Mouse (Mus musculus) WW6 (cell line): ENCODE results near the gene Prkn.

Experiments
- DNase-seq: peaks from one replicate; pipeline ENCODE4 v3.0.0-alpha.2; 2013; ENCODE audit warnings: low read depth, low spot score

Prkn gene

DNA sequence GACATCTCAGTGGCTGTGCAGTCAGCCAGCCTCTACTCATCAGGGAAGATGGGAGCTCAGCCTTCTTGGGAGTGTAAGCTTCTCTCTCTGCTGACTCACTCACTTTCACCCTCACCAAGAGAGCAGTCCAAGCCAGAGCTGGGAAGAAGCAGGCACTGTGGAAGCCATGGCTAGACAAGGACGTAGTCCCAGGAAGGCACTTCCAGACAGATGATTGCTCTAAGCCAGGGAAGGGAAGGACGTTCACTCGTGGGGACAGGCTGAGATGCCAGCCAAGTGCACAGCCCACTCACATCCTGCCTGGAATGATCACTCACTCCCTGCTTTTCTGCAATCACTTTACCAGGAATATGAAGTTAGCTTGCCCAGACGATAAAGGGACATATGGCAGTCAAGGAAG, 430.0 kb downstream of the Prkn start:
- DNase-seq = no peak

- DNase-seq = no peak
Observed at GRCm38 (mm10) chr17:11271876-11272275, 431.7 kb downstream of the Prkn start.

- no peak for DNase-seq
Observed at GRCm38 (mm10) chr17:11284246-11284645, 444.1 kb downstream of the Prkn start.

DNA sequence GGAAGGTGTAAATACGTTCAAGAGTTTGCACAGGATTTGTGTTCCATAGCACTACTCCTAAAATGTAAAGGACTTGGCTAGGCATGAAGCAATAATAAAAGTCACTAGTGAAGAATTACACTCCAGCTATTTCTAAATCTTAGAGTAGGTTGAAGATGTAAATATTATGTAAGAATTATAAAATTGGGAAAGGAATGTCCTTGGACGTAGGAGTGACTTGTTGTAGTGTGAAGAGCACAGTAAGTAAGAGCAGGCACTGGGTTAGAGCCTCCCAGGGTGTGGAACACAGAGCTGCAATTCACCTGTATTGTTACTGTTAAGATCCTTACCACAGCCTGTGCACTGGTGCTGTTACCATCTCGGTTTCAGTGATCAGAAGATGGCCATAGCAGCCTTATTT, 450.0 kb downstream of the Prkn start:
- no peak for DNase-seq

DNA sequence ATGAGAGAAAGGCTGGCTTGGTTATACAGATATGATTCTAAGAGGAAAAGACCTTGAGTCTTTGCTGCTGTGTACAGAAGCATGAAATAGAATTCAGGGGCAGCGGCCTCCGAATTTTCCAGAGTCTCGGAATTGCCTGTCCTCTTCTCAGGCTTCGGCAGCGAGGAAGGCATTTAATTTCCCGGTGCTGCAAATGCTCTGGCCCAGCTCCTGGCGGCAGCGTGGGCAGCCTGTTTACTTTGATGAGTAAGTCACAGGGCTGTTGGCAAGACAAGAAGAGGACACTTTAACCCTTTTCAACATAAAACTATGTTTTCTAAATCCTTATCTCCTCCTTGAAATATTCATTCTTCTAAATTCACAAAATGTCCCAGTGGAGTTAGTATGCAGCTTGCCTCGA, 462.9 kb downstream of the Prkn start:
- DNase-seq = no peak

DNA sequence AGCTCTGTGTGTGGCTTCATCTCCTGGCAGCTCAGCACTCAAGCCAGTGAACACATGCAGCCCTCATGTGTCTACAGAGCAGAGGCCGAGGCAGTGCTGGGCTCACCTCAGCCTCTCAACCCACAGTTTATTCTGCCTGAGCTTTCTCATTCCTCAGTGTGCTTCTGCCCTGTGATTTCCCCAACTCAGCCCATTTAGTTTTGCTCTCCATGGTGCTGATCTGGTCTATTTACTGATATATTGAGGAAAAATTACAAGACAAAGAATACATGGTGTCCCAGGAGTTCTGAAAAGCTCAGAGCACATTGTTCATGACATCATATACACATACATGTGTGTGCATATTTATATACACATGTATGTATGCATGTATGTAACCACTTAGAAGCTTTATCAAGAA, 469.7 kb downstream of the Prkn start:
- no peak for DNase-seq

DNA sequence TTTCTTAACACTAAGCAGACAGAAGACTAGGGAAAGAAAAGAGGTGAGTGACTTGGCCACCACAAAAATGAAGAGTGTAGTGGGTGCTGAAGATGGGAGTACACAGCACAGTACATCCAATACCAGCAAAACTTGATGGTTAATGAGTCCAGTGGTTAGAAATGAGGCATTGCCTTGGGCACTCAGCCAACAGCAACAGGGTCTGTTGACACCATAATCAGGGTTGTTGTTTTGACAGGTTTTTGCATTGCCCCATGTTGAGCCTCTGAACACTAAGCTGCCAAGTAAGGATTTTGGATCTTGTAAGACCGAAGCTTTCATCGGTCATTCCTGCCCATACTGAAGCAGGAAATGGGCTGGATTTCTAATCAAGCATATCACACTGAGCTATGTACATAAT, 474.0 kb downstream of the Prkn start:
- DNase-seq = no peak

DNA sequence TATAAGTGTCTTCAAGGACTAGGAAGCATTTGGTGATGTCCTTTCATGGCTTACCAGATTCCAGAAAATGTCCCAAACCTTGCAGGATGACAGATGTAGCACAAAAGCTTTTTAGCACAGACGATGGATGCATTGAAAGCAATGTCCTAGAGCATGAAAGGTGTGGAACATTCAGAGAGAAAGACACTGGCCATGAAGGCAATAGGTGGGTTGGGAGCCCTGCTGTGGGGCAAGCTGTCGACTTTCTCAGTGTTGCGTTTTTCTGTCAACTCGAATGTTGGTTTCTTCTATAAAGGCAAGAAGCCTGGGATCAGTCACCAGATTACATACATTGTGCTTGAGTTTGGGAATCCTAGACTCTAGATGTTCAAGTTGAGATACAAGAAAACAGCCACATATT, 475.5 kb downstream of the Prkn start:
- no peak for DNase-seq

DNA sequence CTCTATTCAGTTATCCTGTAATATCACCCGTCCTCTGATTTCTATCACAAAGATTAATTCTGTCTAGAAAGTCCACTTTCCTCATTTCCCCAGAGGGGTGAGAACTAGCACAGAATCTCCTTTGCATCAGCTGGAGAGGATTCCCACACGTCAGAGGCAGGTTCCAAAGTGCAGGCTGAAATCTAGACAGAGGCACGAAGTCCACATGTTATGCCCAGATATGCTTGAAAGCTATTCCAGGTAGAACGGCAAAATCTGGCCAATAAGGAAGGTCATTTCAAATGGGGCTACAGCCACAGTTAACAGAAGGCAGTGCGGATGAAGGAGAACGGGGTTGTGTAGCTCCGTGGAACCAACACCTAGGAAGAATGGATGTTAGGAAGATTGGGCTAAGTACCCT, 478.8 kb downstream of the Prkn start:
- DNase-seq = no peak

DNA sequence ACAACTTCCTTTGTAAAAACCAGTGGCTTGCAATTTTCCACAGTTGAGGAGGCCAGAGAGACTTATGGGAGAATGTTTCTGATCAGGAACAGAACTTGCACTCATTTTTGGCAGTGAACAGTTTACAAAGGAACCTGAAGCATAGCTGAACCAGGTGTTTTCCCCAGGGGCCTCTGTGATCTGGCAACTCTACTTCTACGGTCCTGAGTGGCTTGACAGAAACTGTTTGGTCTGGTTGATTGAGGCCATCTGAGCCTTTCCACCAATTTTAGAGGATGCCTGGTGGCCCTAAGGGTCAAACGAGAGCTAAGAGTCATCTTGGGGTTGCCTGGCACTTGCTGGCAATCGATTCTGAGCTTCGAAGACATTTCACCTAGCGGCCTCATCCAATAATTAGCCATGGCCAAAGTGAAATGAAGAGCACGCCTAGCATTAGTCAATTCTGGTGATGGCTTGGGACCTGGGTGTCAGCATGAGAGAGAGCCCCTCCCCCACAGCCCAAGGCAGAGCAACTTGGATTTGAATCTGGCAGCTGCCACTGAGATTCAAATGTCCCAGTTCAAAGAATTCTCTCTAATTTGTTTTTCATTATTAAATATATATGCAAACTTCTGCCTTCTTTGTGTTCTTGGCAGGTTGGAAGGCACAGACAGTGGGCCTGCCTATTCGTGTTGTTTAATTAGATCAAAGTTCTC, 479.6 kb downstream of the Prkn start:
- DNase-seq = no peak

DNA sequence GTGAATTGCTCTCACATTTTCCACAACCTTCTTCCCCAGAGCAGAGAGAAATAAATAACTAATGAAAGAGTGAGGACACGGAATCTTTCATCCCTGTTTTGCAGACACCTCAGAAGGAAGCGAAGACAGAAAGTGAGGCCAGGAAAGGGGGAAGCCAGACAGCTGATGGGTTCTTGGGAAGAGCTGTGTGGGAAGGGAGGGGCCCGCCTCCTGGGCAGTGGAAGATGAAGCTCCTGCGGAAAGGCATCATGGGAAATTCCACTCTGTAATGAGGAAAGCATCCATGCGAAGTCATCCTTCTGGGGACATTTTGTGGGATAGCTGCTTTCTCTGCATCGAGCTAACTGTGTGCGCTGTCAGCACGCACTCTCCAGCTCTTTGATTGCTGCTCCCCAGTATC, 491.9 kb downstream of the Prkn start:
- no peak for DNase-seq

- no peak for DNase-seq
Observed at GRCm38 (mm10) chr17:11333741-11334140, 493.6 kb downstream of the Prkn start.

DNA sequence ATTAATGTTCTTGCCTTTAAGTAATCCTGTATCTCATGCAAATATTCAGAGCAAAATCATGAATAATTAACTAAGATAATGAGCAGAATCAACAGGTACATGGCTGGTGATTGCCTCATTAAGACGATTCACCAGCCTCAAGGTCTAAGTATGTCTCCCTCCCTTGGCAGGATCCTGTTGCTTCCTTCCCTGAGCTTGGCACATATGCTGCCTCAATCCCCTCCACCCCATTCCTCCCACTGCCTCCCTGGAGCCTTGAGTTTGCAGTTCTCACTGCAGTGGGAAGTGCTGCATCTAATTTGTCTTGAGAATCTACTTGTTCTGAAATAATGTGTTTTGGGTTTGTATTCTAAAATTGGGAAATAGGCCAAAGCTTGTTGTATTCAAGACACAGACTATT, 496.0 kb downstream of the Prkn start:
- no peak for DNase-seq

DNA sequence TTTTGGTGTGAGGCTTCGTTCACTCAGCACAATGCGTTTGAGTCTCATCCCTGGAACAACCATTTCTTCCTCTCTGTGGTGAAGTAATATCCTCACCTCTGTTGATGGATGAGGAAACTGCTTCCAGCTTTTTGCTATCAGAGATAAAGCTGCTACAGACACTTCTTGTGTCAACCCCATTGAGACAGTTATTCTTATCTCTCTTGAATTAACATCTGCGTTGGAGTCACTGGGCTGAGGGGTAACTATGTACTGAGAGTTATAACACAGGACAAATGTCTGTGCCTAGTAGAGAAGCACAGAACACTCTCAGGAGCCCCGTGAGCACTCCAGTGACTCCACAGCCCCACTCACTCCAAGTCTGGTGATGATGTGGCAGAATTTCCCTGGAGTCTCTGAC, 500.2 kb downstream of the Prkn start:
- no peak for DNase-seq

- no peak for DNase-seq
Observed at GRCm38 (mm10) chr17:11346310-11346709, 506.1 kb downstream of the Prkn start.

- DNase-seq = no peak
Observed at GRCm38 (mm10) chr17:11352778-11353552, 512.8 kb downstream of the Prkn start.

- no peak for DNase-seq
Observed at GRCm38 (mm10) chr17:11353553-11353945, 513.4 kb downstream of the Prkn start.

- no peak for DNase-seq
Observed at GRCm38 (mm10) chr17:11354348-11354747, 514.2 kb downstream of the Prkn start.

GRCm38 (mm10) chr17:11375461-11375860, 535.3 kb downstream of the Prkn start:
- no peak for DNase-seq

DNA sequence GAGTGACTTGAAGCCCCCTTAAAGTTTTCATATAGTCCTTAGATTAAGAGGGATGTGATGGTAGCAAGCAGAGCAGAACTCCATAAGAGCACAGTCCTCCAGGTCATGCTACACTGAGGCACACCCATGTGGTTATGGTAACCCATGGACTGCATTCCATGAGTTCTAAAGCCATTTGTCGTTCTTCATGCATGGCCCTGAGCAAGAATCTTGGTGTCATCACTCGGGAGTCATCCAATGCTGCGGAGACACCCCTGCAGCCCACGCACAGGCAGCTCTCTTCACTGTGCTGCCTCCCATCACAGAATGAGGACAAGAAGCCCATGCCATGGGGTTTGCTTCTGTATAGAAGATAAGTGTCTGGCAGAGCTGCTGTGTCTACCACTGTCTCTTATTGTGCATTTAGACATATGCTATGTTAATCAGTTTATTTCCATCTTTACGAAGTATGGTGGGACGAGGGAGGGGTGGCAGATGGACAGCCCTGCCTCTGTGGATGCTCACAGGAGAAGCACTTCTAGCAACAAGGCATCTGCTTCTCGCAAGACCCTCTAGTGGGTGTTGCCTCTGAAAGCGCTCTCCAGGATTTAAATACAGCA, 543.3 kb downstream of the Prkn start:
- DNase-seq = no peak

DNA sequence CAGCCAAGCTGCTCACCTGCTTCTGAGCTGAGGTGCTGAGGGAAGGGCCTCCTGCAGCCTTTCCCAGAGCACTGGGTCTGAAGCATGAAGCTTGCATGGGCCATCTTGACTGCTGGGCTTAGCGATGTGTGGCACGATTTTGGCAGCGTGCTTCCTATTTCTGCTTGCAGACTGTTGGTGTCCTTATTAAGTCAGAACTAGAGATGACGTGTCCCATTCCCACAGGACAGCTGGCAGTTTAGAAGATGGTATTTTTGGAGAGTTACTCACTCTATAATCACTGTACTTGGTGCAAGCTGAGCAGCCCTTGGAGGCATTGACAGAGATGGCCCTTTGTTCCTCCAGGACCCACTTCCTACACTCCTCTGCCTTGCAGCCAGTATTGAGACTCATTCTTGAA, 545.1 kb downstream of the Prkn start:
- no peak for DNase-seq

GRCm38 (mm10) chr17:11392622-11393294, 552.6 kb downstream of the Prkn start:
- DNase-seq = no peak
